Mouse (Mus musculus): ENCODE results near the gene Gm266. TPM values are rescaled to one million over a fixed set of nuclear protein-coding genes. Genes with fewer than 3 reads are reported as not detected.

The Gm266 gene
- polyA plus RNA-seq, 1 experiment: not detected

- peaks cover 24% of the 10 kb centered on the region for H3K27me3 ChIP-seq (ENCODE audit: control insufficient read depth)
- peaks cover 5% of the 10 kb centered on the region; the same call in 1 of the 2 replicates for H3K9me3 ChIP-seq (ENCODE audit: control insufficient read depth, low read length)
- peak overlapping the region; percentile 61 for H3K4me3 ChIP-seq (replicated peaks)
- no peaks in the 10 kb centered on the region for H3K36me3 ChIP-seq (ENCODE audit: control insufficient read depth)
- H3K4me1 ChIP-seq (ENCODE audit: control insufficient read depth): peaks cover 43% of the 10 kb centered on the region
- TF ChIP-seq TAL1 (IDR thresholded peaks at IDR 0.05; ENCODE audit: low read length) (no peak), GATA1 (IDR thresholded peaks at IDR 0.05; ENCODE audit: low read length) (no peak)
These were observed 22.3 kb upstream of the Gm266 start for GRCm38 (mm10) chr12:111507962-111508361.

- no peak for TF ChIP-seq GATA1 (IDR thresholded peaks at IDR 0.05; ENCODE audit: low read length)
- TF ChIP-seq TAL1 (IDR thresholded peaks at IDR 0.05; ENCODE audit: low read length): no peak
- peaks cover 38% of the 10 kb centered on the region for H3K4me1 ChIP-seq (ENCODE audit: control insufficient read depth)
- no peaks in the 10 kb centered on the region for H3K36me3 ChIP-seq (ENCODE audit: control insufficient read depth)
- H3K9me3 ChIP-seq (ENCODE audit: control insufficient read depth, low read length): peaks cover 9% of the 10 kb centered on the region
- H3K27me3 ChIP-seq (ENCODE audit: control insufficient read depth): peaks cover 31% of the 10 kb centered on the region
- H3K4me3 ChIP-seq (replicated peaks): peak overlapping the region; percentile 3
These were observed 21.4 kb upstream of the Gm266 start for GRCm38 (mm10) chr12:111507001-111507400.

GRCm38 (mm10) chr12:111504904-111505303, 19.3 kb upstream of the Gm266 start:
- Histone ChIP-seq H3K36me3 (ENCODE audit: control insufficient read depth) (no peaks in the 10 kb centered on the region), H3K4me3 (replicated peaks) (no peak overlapping the region), H3K4me1 (ENCODE audit: control insufficient read depth) (peaks cover 38% of the 10 kb centered on the region), H3K27me3 (ENCODE audit: control insufficient read depth) (peaks cover 40% of the 10 kb centered on the region), H3K9me3 (ENCODE audit: control insufficient read depth, low read length) (peaks cover 9% of the 10 kb centered on the region)
- TF ChIP-seq TAL1 (IDR thresholded peaks at IDR 0.05; ENCODE audit: low read length): no peak
- TF ChIP-seq GATA1 (IDR thresholded peaks at IDR 0.05; ENCODE audit: low read length): no peak

- Histone ChIP-seq H3K4me1 (ENCODE audit: control insufficient read depth) (peaks cover 29% of the 10 kb centered on the region), H3K9me3 (ENCODE audit: control insufficient read depth, low read length) (peaks cover 9% of the 10 kb centered on the region), H3K4me3 (replicated peaks) (no peak overlapping the region), H3K27me3 (ENCODE audit: control insufficient read depth) (peaks cover 47% of the 10 kb centered on the region), H3K36me3 (ENCODE audit: control insufficient read depth) (no peaks in the 10 kb centered on the region)
- no peak for TF ChIP-seq GATA1 (IDR thresholded peaks at IDR 0.05; ENCODE audit: low read length)
- no peak for TF ChIP-seq TAL1 (IDR thresholded peaks at IDR 0.05; ENCODE audit: low read length)
These were observed 17.9 kb upstream of the Gm266 start for GRCm38 (mm10) chr12:111503571-111503970.

- TF ChIP-seq GATA1 (IDR thresholded peaks at IDR 0.05; ENCODE audit: low read length) (no peak), TAL1 (IDR thresholded peaks at IDR 0.05; ENCODE audit: low read length) (no peak)
- no peaks in the 10 kb centered on the region for H3K36me3 ChIP-seq (ENCODE audit: control insufficient read depth)
- no peak overlapping the region for H3K4me3 ChIP-seq (replicated peaks)
- peaks cover 26% of the 10 kb centered on the region for H3K4me1 ChIP-seq (ENCODE audit: control insufficient read depth)
- H3K9me3 ChIP-seq (ENCODE audit: control insufficient read depth, low read length): peaks cover 9% of the 10 kb centered on the region
- peaks cover 49% of the 10 kb centered on the region for H3K27me3 ChIP-seq (ENCODE audit: control insufficient read depth)
These were observed 17.5 kb upstream of the Gm266 start for GRCm38 (mm10) chr12:111503063-111503567.

- no peak for TF ChIP-seq TAL1 (IDR thresholded peaks at IDR 0.05; ENCODE audit: low read length)
- TF ChIP-seq GATA1 (IDR thresholded peaks at IDR 0.05; ENCODE audit: low read length): no peak
- Histone ChIP-seq H3K27me3 (ENCODE audit: control insufficient read depth) (peaks cover 55% of the 10 kb centered on the region), H3K4me3 (replicated peaks) (no peak overlapping the region), H3K4me1 (ENCODE audit: control insufficient read depth) (peaks cover 15% of the 10 kb centered on the region), H3K9me3 (ENCODE audit: control insufficient read depth, low read length) (peaks cover 11% of the 10 kb centered on the region), H3K36me3 (ENCODE audit: control insufficient read depth) (no peaks in the 10 kb centered on the region)
These were observed 15.1 kb upstream of the Gm266 start for GRCm38 (mm10) chr12:111500725-111501124.

GRCm38 (mm10) chr12:111499617-111500016, 14.0 kb upstream of the Gm266 start:
- Histone ChIP-seq H3K27me3 (ENCODE audit: control insufficient read depth) (peaks cover 57% of the 10 kb centered on the region), H3K9me3 (ENCODE audit: control insufficient read depth, low read length) (peaks cover 11% of the 10 kb centered on the region), H3K4me3 (replicated peaks) (no peak overlapping the region), H3K4me1 (ENCODE audit: control insufficient read depth) (peaks cover 6% of the 10 kb centered on the region), H3K36me3 (ENCODE audit: control insufficient read depth) (no peaks in the 10 kb centered on the region)
- TF ChIP-seq GATA1 (IDR thresholded peaks at IDR 0.05; ENCODE audit: low read length) (no peak), TAL1 (IDR thresholded peaks at IDR 0.05; ENCODE audit: low read length) (no peak)

- H3K4me1 ChIP-seq (ENCODE audit: control insufficient read depth): no peaks in the 10 kb centered on the region; the same call in 1 of the 2 replicates
- TF ChIP-seq TAL1 (IDR thresholded peaks at IDR 0.05; ENCODE audit: low read length) (no peak), GATA1 (IDR thresholded peaks at IDR 0.05; ENCODE audit: low read length) (no peak)
- peaks cover 11% of the 10 kb centered on the region for H3K9me3 ChIP-seq (ENCODE audit: control insufficient read depth, low read length)
- H3K27me3 ChIP-seq (ENCODE audit: control insufficient read depth): peaks cover 39% of the 10 kb centered on the region
- no peaks in the 10 kb centered on the region for H3K36me3 ChIP-seq (ENCODE audit: control insufficient read depth)
- H3K4me3 ChIP-seq (replicated peaks): no peak overlapping the region
These were observed 11.5 kb upstream of the Gm266 start for GRCm38 (mm10) chr12:111497076-111497475.

GRCm38 (mm10) chr12:111494931-111495330, 9.3 kb upstream of the Gm266 start:
- TF ChIP-seq TAL1 (IDR thresholded peaks at IDR 0.05; ENCODE audit: low read length) (no peak), GATA1 (IDR thresholded peaks at IDR 0.05; ENCODE audit: low read length) (no peak)
- Histone ChIP-seq H3K36me3 (ENCODE audit: control insufficient read depth) (no peaks in the 10 kb centered on the region), H3K4me1 (ENCODE audit: control insufficient read depth) (no peaks in the 10 kb centered on the region; the same call in 1 of the 2 replicates), H3K27me3 (ENCODE audit: control insufficient read depth) (peaks cover 46% of the 10 kb centered on the region), H3K9me3 (ENCODE audit: control insufficient read depth, low read length) (peaks cover 15% of the 10 kb centered on the region), H3K4me3 (replicated peaks) (no peak overlapping the region)

All from erythroblast, embryonic 14.5 days (primary cell).